Mouse (Mus musculus): Measurements from ENCODE around the gene Syt16.

Gene Syt16

GRCm38 (mm10) chr12:74320318-74320717 lies 322.9 kb downstream of the Syt16 start:
- DNase-seq: peak; percentile 63

DNA sequence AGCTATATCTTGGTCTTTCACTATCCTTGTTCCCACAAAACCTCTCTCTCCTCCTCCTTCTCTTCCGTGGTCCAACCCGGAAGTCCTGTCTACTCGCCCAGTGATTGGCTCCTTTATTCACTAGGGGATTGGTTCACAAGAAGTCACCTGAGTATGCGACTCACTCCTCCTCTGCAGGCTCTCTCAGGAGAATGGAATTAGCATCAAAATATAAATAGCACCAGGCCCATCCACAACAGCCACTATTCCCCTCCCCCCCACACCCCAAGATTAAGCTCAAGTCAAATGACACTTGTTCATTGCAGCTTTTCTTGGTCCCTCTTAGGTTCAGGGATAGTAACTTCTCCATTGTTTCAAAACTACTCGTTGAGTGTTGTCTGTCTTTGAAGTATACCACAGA lies 324.5 kb downstream of the Syt16 start:
- no peak for DNase-seq
